Mouse (Mus musculus) c-Kit-positive CD71-positive TER-119-negative erythroid progenitor cells, embryonic 14.5 days (primary cell): ENCODE measurements at regions not wholly inside any gene's neighbourhood (a gene's known extent, or its start where the extent isn't known, plus 50 kb on each side); places are given as distances from the start of the nearest gene placed in this dataset.

Experiments used
- DNase-seq: peaks from one replicate; pipeline ENCODE4 v3.0.0-alpha.2; 2013; ENCODE audit warnings: low read depth

DNA sequence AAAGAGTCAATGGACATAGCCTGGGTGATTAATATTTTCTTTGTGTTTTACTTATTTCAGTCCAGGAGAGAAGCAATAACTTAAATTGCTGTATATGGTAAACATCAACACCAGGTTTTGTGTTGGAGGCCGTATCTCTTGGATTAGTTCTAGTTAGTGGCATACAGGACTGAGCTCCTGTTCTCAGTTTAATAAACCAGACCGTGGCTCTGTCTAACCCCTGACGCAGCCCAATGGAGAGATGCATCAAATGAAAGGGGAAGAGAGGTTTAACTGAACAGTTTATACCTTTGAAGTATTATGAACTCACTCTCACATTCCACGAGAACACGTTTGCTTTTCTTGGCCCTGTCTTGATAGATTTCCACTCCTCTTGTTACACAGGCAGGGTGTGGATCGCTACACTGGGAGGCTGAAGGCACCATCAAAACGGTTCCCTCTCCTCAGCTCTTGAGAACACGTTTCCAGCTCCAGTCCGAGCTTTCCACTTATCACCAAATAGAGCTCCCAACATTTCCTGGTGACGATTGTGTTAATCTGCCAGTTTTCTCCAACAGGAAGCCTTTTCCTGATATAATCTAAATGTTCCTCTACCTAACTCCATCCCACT lies 54.0 kb upstream of the Cerkl start:
- DNase-seq: no peak

DNA sequence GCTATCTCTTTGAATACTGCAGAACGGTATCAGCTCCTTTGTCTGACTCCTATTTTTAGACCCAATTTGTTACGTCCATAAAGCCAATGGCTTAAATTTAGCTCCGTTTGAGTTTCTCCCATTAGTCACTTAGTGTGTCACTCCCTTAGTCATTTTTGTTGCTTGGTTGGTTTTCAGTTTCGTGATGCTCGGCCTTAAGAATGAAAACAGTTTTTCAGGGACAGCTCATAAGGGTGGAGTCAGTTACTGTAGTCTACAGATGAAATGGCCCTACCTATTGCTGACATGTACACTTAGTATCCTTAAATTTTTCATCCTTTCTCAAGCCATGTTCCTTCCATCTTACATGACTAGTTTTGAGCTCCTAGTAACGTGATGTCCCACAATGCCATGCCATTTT lies 54.5 kb upstream of the Cerkl start:
- no peak for DNase-seq

DNA sequence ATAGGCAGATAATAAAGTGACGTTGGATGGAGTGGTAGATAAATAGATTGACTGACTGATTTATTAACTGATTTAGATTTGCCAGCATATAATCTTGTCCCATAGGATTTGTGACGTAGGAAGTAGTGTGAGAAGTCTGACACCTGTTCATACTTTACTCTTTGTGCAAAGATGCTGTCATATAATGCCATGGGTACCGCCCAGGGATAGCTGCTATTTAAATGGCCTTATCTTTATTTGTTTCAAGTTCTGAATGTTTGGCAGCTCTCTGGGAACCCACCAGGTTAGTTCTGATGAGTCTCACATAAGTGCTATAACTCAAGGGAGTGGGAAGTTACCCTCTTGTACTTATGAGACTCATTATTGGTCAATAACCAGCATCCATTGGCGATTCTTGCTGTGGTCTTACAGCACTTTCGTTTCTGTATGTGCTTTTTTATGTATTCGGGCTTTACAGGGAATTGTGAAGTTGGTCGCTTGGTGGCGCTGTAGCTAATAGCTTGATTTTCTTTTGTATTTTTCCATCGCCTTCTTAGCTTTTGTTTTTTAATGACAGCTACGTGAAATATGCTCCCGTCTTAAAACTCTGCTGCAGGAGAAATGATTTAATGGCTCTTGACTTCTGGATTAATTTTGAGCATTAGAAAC lies 55.2 kb upstream of the Cerkl start:
- DNase-seq: peak; percentile 58

DNA sequence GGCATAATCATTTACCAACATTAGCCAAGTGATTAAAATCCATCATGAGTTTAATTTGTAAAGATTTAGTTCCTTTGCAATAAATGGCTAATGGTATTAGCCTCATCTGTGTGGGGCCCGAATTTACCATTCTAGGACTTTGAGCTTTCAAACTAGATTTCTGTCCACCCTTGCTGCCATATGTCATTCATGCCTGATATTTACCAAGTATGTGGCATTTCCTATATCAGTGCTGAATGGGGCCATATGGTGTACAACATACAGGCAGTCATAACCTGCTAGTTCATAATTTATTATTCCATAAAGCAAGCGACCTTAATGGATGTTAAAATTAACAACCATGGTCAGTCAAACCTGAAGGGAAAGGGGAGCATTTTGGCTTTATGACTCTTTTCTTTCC lies 55.8 kb upstream of the Cerkl start:
- DNase-seq: no peak

DNA sequence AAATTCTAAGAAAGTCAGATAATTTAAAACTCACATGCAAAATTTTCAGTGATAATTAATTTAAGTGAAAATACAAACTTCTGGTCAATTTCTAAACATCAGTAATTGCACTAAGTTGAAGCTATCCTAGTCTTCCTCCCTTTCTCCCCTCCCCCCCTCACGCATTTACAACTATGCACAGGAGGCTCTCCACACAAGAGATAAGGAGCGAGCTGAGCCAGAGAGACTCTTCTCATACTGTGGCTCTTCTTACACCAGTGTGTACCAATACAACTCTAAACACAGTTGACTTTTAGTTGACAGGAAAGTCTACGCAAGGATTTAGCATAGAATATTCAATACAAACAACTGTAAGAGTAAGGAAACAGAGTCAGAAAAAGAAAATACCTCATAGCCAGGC lies 57.1 kb upstream of the Cerkl start:
- no peak for DNase-seq

DNA sequence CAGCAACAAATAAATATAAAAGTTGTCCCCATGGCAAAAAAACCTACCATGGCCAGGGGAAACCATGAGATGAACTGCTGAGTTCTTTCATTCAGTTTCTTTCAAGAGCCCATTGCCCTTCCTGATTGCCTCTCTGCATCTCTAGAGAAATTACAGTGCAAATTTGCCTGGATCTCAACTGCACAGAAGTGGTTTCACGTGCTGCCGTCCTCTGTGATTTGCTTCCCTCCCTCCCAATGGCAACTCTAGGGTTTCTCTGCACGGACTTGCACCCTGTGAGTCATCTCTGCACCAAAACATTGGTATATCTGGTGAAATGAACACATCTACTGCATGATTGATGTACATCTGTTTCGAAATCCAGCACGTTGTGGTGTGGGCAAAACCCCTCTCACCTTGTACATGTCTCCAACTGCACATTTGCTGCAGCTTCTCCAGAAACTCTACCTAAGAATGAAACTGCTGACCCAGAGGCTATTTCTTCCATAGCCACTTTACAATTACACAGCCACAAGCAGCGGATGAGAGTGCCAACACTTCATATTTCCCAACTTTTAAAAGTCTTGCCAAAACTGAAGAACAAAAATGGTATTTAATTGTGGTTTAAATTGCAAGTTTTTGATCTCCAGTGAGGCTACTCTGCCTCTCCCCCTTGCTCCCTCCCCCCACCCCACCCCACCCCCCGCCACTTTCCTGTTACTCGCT lies 61.6 kb upstream of the Cerkl start:
- DNase-seq: no peak

DNA sequence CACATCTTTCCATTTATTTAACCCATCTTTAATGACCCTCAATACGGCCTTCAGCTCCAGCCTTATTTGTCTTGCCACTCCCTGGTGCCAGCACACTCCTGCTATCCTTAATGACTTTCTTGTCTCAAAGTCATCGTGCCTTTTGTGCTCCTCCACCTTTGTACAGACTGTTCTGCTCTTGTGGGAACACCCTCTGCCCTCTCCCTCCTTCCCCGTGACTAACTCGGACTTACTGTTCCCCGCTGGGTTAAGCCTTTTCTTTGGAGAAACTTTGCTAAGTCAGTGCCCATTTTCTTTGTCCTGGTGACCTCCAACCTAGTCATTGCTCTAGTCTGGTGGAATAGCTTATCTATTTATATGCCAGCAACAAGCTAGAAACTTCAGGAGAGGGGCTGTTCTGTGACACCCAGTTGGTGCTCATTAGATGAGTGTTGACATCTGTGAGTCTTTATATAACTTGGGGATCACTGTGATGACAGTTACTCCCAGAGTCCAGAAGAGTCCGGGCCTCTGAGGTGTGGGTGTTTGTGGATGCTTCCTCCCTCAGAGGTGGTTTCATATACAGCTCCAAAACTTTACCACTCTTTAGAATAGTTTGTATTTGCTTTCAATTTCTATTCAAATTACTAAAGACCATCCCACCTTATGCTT lies 63.3 kb upstream of the Cerkl start:
- no peak for DNase-seq

DNA sequence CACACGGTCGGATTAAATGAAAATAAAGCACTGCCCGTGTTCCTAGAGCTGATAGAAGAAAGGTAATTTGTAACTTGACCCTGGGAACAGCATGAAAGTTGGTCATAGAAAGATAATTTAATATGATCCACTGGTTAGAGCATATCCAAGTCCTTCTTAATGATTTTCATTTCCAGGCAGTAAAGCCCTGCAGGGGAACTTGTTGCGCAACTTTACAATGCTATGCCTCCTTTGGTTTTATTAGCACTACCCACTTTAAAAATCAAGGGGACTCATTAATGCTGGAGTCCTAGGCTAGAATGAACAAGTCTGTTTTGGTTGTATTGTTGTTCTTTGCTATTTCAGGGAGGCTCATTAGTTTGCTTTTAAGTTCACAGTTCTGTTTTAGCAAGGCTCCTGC lies 66.9 kb upstream of the Cerkl start:
- no peak for DNase-seq

DNA sequence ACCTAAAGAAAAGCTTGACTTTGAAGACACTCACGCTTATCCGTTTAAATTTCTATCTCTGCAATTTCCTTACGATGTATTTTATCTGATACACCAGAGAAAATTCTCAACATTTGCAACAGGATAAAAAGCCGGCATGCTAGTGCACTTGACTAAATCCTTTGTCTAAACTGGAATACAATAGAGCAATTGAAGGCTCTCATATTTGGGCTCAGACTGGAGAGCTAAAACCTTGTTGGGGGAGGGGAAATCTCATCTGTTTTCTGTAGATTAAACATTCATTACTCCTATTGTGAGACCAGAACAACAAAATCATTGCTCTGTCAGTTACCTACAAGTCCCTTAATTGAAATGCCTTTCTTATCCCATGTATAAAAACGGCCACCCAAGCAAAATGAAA lies 70.9 kb upstream of the Cerkl start:
- no peak for DNase-seq

DNA sequence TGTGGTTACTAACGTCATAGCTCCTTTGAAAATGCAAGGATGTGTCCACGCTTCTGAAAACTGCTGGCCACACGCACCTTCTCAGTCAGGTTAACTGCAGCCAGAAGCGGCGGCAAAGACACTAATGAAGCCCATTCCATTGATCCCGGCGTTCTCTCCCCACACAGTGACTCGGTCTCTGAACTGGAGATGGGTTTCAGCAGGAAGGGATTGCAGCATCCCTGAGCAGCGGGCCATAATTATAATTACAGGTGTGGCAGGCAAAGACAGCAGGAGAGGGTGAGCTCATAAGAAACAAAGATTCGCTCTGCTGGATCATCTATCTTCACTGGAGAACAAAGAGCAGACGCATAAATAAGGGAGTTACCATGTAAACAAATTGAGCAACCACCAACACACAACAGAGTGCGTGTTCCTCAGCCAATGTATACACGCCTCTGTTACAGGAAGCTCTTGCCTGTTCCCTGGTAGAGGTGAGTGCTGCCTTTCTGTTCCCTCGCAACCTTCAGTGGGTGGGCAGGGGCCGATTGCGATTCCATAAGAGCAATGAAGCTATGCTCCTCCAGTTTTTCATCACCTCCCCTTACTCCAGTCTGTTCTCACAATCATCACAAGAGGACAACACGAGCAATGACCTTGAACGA lies 71.9 kb upstream of the Cerkl start:
- DNase-seq: no peak

DNA sequence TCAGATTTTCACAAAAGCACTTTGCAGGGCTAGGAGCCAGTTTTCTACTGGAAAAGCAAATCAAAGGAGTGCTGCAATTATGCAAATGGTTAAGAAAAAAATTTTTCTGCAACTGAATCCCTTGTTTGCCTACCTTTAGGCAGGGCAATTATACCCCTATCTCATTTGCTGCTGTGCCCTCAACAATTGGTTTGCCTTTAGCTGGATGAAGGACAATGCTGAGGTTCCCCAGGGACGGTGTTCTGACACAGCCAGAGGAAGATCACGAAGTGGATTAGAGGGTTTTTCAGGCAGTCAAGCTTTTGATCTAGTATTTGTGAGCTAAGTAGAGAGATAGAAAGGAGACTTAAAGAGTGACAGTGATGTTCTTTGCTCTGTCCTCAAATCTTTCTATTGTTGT lies 72.6 kb upstream of the Cerkl start:
- DNase-seq: no peak

DNA sequence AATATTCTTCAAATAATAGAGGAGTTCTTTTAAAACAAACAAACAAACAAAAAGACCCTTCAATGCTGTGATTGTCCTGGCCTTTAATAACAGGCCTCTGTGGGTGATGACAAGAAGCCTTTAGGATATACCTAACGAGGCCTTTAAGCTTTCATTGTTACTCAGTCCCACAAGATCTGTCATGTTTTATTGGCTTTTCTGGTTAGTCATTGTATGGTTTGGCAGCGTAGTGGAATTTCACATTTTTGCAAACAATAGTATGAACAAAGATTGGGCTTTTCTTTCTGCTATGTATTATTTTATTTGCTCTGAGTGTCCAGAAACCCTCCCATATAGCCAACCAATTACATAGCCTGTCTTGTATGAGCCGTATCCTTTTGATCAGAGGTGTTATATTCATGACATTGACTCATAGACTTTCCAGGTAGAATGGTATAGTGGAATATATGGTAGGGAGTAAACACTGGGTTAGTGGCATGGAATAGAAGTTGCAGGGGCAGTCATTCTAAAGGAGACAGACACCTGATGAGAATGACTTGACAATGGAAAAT lies 76.1 kb upstream of the Cerkl start:
- no peak for DNase-seq

DNA sequence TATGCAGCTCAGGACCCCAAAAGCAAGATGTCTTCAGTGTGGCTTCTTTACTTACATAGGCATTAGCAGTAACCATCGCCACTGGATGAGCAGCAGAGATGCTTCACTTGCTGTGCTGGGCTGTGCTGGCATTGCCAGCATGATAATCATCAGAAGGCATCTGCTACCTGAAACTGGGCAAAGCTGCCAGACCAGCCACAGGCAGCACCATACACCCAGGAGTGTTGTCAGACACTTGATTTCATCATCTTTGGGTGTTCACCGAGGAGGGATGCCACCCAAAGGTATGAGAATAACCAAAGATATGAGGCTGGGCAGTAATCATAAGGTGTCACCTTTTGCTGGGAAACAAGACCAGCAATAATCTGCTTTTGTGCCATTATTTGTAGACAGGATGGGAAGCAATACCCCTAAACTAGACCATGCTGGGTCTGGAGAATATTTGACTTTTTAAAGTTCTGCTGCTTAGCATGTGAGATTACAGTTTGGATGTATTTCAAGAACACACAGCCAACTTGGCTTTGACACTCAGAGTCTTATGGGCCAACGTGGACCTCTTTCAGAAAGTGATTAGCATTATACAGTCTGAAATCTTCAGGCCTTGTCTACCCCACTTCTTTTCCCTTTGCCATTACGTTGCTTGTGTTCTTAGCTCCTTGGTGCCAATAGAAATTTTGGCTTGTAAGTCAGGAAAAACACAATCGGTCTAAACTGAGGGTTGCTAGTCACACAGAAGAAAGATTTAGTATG lies 80.7 kb upstream of the Cerkl start:
- DNase-seq: no peak

DNA sequence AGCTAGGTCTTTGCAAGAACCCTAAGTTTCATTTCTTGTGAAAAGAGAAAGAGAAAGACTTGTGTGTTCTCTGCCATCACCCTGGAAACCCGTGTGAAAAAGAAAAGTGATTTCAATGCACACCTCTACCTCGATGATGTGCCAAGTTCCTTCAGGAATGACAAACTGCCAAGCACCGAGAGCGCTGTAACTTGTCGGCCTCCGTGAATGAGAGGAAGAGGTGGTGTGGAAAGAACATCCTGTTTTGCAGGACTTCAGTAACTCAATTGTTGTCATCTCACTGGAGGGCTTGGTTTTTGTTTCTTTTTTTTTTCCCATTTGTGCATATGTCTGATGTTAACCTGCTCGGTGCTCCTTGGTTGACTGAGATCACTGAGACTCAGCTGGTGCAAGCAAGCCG lies 83.8 kb upstream of the Cerkl start:
- DNase-seq: no peak

DNA sequence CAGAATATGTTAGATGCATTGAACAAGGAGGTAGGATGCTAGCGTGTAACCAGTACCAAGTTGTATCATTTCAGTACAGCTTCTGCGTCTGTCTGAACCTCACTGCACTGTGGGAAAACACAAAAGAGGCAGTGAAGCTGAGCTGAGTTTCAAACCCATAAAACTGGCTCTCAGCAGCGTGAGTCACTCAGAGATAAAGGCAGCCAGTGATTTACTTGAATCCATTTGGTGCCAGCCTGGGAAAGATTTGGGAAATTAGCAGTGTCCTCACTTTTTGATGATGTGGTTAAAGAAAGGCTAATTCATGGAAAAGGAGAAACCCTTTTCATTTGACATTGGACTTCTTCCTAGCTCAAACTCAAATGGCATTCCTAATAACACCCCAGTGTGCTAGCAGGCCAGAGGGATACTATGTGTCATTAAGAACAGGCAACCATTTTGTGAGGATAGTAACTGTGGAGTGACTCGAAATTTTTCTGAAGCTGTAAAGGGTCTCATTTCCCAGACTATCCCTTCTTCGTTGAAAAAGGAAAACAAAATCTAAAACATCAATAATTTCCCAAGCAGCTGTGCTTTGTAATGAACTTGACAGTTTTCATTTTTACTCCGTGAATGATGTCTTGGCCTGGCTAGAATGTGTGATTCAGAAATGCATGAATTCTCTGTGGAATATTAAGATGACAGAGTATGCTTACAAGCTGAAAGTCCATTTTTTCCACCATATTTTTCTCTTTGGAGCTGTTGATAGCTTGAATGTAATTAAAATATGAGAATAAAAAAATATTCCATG lies 85.8 kb upstream of the Cerkl start:
- no peak for DNase-seq

DNA sequence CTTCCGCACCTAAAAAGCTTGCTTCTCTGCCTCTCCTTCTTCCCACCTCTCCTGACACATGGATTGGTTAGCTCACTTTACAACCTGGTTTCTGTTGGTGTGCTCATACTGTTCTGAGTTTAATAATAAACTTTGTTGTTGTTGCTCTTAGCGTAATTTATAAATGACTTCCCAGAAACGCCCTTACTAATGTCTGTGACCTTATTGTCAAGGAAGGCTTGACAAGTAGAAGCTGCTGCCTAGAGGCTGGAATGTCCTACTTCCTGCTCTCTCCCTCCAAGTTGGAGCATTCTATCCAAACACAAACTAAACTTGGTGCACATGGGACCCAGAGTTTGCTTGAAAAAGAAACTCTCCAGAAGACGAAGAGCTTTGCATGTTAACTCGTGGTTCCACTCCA lies 86.9 kb upstream of the Cerkl start:
- DNase-seq: no peak

DNA sequence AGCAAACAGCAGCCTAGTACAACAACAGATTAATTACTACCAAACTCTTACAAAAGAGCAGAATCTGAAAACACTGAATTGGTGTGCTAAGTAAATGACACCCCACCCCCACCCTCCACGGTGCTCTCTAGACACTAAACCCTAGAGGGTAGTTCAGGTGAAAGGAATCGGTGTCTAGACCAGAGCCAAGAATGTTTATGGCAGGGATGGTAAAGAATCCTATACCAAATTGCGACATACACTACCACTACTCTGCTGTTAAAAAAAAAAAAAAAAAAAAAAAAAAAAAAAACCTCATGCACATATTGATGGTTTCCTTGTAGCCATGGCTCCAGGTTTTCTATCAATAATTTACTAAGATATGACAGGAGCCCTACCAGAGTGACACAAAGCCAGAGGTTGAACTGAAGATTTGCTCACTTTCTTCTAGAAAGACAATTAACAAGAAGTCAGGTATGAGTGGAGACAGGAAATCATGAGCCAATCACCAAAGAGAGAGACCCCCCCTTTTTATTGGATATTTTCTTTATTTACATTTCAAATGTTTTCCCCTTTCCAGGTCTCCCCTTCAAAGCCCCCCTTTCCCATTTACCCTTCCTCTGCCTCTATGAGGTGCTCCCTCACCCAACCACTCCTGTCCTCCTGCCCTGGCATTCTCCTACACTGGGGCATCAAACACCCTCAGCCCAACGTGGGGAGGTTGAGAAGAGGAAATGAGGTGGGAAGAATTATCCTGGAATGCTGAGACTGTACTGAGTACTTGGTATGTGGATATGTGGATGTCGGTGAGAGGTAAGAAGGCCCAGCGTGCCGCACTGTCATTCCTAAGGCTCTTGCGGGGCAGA lies 87.6 kb upstream of the Cerkl start:
- no peak for DNase-seq

DNA sequence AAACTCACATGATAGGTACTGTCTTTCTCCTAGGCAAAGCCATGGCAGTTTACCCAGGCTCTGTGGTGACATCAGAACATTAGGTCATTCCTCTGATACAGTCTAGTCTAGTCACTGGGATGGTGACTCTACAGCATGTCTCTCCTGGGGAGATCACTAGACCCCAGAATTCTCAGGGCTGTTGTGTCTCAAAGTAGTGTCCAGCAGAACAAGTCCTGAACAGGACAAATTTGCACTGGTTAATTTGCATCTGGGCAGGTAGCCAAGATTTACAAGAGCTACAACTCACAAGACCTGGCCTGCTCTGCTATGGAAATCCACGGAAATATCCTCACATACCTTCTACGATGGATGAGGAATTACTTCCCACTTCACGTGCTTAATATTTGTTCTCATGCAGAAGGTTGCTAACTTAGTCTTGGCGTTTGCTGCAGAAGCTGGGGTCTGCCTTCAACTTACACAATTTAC lies 88.2 kb upstream of the Cerkl start:
- no peak for DNase-seq

DNA sequence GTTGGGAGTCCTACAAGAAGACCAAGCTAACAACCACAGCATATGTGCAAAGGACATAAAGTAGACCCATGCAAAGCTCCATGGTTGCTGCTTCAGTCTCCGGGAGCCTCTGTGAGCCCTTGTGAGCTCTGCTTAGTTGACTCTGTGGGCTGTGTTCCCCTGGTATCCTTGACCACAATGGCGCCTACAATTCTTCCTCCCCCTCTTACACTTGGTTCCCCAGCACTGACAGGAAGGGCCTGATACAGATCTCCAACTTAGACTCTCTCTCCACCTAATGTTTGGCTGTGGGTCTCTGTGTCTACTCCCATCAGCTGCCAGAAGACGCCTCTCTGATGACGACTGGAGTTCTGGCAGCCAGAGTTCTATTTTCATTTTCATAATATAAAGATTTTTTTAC lies 88.9 kb upstream of the Itprid2 start:
- DNase-seq: no peak

DNA sequence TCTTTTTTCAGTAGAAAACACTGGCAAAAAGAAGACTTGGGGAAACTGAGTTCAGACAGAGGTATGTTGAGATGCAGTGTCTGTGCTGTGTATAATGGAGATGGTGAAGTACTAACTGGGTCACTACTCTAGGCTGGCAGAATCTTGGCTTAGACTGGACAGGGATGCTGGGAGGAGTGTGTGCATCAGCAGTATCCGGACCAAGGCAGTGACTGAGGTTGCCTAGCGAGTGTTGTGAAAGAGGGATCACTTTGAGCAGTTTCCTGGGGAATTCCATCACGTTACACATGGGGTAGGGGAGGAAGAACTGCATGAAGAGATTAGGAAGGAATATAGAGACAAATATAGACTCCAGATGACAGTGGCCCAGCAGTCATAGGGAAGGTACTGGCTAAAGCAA lies 87.9 kb upstream of the Itprid2 start:
- DNase-seq: no peak
